Mouse (Mus musculus) heart, adult 9 months (tissue): Measurements from ENCODE around the gene Chchd4.
A peak's percentile ranks its signal among the peaks of the same experiment; 100 is the strongest.

Experiments
- DNase-seq, 2 experiments: peaks; one replicate each; pipeline ENCODE4 v3.0.0; 2022; ENCODE audit warnings: low spot score in 2 of 2

The Chchd4 gene

DNA sequence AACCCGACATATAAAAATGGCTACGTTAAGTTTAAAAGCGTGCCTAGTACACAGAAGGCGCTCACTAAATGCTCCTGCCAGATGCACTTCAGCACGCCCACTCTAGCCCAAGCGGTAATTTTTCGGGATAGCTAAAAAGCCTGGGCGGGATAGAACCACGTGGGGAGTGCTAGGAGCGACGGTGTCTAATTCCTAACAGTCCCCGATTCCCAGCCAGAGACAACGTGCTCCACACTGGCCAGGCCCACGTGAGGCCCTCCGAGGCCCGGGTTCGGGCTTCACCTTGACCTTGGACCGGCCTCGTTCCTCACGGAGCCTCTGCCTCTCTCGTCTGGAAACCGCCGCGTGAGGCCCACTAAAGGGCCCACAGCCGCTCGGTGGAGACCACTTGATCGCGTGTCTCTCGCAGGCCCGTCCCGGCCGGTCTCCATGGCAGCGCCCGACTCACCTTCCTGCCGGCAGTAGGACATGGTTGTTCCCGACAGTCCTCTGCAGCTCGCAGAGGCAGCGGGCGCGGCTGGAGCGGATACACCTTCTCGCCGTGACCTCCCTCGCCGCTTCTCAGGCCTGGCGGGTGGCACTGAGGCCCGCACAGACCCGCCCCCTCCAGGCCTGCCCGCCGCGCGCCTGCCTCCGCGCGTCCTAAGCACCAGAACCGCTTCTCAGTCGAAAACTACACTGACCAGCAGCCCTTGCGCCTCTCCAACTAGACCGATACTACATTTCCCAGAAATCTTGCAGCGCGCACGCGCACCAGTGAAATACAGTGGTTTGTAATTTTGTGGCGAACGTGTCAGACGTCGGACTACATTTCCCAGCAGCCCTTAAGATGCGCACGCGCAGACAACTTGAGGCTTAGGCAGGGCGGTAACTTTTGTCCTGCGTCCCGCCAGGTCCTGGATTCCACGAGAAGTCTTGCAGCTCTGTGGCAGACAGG is at the start of gene Chchd4, which contains the start of gene Tmem43:
Chchd4 (minus strand) TSS at position 679 of the 937 bp plus-strand sequence.
Tmem43 (plus strand) TSS at position 836 of the 937 bp plus-strand sequence.
- peak; percentile 98 to 99 for DNase-seq

DNA sequence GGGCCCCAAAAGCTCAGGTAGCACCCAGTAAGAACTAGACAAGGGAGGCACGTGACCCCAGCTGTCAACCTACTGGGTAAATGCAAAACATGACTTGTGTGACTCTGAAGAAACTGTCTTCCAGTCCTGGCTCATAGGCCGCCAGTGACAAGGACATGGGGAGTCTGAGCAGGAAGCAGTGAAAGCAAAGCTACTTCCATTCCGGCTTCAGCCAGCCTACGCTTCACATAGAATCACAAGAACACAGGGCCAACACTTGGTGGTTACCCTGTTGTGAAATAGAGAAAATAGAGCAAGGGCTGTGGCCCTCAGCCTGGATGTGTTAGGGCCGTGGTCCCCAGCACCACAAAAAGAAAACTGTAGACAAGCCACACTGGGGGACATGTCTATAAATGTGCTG is 49.5 kb upstream of the Chchd4 start:
- DNase-seq: no peak

DNA sequence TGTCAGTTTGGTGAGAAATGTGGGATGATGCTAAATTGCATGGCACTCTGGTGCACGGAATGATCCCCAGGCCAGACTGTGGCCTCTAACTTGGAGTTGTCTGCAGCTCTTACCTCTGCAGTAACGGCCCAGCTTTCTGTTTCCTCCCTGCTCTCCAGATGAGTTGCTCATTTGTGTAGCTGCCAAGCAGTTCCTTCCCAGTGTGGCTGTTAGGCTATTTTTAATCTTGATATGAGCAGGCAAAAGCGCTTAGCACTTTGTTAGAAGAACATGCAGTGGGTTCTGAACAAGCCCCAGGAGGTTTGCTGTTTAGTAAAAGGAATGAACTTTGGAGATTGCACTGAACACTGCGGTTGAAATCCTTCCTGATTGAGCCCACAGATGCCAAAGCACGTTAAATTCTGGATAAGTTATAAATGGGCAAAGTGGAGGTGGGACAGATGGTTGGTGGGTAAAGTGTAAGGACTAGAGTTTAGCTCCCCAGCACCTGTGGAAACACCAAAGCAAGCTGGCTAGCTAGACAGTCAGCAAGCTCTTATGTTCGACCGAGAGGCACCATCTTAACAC is 45.2 kb upstream of the Chchd4 start:
- no peak for DNase-seq

GRCm38 (mm10) chr6:91515545-91516449 is 42.5 kb upstream of the Chchd4 start, which contains the start of the genes Xpc and Lsm3:
TSS of gene Xpc (minus strand) at chr6:91515888.
TSS of gene Lsm3 (plus strand) at chr6:91515928.
- DNase-seq: peak; percentile 97 to 98

DNA sequence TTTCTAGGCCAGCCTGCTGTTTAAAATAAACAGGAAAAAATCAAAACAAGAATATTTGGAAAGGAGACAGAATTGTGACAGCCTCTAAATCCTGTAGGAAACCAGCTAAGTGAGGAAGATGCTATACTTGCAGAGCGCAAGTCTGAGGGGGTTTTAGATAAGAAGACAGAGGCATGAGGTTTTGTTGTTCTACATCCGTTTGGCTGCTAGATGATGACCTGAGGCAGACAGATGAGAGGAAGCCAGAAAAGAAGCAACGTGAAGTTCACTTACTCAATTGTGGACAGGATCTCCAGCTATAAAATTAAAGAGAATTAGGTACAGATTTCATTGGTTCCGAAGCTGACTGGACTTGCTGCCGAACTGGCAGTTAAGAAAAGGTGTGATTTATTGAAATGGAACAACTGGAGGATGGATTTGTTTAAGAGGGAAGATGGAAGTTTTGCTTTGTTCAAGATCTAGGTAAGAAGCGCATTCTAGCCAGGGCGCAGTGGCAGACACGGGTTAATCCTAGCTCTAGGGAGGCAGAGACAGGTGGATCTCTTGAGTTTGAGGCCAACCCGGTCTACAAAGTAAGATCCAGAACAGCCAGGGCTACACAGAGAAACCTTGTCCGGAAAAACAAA is 41.5 kb upstream of the Chchd4 start:
- no peak for DNase-seq

DNA sequence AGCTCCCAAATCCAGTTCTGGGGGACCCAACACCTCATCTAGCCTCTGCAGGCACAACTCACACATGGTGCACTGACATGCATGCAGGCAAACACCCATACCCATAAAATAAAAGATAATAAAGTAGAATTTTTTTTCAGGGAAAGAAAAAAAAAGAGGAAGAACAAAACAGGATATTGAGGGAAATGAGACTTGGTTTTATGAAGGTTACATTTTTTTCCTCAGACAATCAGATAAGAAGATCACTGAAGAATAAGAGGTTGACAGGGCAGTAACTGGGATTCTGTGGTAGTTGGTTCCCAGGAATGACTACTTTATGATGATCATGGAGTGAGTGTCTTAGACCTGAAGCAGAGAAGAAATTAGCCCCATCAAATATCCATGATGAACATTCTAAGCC is 40.8 kb upstream of the Chchd4 start:
- no peak for DNase-seq

DNA sequence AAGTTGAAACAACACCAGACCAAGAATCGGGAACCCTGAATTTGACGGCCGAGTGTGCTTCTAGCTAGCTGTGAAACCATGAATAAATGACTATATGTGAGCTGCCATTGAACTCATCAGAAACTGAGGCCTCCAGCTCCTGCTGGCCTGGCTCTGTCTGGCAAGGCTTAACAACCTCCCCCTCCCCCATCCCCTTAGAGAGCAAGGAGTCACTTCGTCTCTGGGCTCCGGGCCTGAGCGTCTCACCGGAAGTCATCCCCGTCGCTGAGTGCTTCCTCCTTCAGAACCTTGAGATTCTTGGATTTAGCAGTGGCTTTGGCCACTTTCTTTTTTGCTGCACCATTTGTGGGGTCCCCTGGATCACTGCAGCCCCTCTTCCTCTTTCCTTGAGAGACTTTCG is 36.9 kb upstream of the Chchd4 start:
- DNase-seq: no peak

- peak in 1 of 2 experiments; percentile 49 for DNase-seq
Observed at GRCm38 (mm10) chr6:91509326-91509725, 36.0 kb upstream of the Chchd4 start.

GRCm38 (mm10) chr6:91508041-91508440 is 34.7 kb upstream of the Chchd4 start:
- no peak for DNase-seq

DNA sequence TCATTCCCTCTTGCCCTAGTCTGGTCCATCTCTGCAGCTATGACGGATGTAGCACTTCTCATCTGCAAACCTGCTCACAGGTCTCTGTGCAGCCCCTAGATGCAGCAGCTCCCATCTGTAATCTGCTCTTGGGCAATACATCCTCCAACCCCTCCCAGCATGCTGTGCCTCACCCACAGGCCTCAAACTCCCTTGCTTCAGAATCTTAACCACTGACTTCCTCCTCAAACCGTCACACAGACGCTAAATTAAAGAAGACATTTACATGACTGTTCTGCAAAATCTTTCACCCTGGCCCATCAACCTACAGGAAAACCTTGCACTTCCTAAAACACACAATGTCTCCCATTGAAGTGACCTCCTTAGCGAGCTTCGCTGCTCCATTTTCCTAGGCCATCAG is 32.7 kb upstream of the Chchd4 start:
- no peak for DNase-seq

GRCm38 (mm10) chr6:91503302-91503701 is 30.0 kb upstream of the Chchd4 start:
- DNase-seq: no peak

GRCm38 (mm10) chr6:91494526-91494925 is 21.2 kb upstream of the Chchd4 start:
- DNase-seq: no peak

DNA sequence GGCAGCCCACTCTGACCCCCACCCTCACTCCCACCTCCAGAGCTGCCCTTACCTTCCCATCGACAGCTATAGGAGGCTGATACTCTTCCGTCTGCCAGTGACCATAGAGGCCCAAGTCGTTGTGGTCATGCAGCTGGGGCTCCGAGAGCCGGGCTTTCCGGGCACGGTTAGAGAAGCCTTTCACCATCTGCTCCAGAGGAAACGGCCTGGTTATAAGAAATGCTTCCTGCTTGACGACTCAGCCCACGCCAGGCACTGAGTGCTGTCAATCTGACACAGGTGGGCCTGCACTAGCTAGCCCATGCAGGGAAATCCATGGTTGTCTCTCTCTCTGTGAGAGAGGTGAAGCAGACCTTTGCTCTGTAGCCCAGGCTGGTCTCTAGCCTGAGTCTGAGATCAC is 19.7 kb upstream of the Chchd4 start:
- no peak for DNase-seq

- no peak for DNase-seq
Observed at GRCm38 (mm10) chr6:91491004-91491403, 17.7 kb upstream of the Chchd4 start.

DNA sequence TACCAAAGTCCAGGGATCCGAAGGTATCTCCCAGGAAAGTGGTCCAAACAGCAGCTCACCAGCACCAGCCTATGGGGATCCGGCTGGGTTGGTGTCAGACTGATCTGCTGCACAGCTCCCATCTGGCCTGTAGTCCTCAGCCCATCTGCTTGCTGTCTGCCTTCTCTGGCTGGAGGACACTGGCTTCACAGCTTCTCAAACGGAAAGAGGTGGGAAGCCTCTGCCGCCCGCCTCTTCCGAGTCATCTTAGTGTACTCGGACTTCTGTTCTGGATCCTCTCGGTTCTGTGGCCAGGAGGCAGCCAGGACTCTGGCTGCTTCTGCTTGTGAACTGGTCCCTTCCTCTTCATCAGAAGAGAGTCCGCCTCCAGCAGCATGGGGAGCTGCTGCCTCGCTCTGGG is 16.5 kb upstream of the Chchd4 start:
- DNase-seq: peak; percentile 46 to 63

DNA sequence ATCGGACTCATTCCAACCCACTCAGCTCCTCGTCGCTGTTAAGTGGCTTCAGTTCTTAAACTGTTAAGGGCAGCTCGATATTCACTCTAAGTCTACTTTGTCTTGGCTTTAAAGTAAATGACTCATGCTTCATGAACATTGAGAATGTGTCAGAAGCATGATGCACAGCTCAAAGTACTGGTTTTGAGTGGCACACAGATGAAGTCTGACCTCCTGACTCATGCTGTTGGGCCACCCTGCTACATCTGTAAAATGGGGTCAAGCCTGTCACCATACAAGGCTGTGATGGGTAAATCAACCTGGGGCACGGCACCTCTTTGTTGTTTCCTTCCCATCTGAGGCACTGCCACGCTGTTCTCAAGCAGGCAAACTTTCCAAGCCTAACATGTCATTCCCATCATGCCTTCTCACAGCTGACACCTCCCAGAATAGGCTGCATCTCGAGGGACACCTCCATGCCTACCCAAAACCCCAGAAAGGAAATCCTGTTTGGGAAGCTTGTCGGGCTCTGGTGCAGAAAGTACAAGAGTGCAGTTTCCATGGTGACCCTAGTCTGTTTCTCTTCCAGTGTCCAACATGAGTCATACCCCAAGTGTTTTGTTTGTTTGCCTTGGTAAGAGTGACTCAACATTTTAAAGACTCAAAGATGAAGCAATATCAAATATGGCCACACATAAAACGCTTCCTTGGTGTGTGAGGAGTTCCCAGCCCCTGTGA is 15.3 kb upstream of the Chchd4 start:
- peak; percentile 79 to 84 for DNase-seq

GRCm38 (mm10) chr6:91486736-91487453 is 13.5 kb upstream of the Chchd4 start:
- DNase-seq: peak; percentile 32 to 34

DNA sequence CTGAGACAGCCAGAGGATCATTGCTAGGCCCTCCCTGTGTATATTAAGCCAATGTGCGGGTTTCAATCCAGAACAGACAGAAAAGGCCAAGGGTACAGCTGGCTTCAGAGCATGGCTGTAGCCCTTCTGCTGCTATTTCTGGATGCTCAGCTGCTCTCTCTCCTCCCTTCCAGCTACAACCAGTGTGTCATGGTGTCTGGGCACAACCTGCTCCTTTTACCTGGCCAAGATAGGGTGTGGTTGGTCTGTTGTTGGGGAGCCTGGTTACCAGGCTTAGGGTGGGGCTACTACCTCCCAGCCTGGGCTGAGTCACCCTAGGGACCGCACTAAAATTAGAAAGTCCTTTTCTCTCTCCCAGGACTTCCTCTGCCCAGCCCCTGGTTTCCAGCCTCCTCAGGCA is 10.0 kb upstream of the Chchd4 start:
- DNase-seq: no peak

GRCm38 (mm10) chr6:91476541-91476940 is 3.2 kb upstream of the Chchd4 start:
- DNase-seq: no peak
